Mouse (Mus musculus): ENCODE measurements at regions not wholly inside any gene's neighbourhood (a gene's known extent, or its start where the extent isn't known, plus 50 kb on each side); places are given as distances from the start of the nearest gene placed in this dataset.

DNA sequence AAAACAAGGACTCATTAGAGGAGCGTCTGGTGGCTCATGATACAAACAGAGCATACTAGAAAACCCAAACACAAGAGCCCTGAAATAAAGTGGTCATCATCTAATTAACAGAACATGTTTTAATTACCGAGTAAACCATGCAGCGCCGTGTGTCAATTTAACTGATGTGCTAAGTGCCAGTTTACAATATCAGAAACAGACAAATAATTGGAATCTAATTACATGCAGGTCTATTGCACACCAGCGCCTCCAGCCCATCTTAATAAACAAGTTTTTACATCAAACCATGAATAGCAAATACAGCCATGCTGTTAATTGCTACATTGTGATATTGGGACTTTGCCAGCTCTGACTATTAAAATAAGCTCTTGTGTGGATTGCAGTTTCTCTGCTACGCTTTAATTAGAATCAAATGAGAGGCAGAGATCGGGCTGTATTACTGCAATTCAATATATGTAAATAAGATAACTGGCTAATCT, 425.3 kb upstream of the Gm765 start:
- DNase-seq (ENCODE audit: inconsistent age in 2 of 2, low spot score in 1 of 2): no peak

DNA sequence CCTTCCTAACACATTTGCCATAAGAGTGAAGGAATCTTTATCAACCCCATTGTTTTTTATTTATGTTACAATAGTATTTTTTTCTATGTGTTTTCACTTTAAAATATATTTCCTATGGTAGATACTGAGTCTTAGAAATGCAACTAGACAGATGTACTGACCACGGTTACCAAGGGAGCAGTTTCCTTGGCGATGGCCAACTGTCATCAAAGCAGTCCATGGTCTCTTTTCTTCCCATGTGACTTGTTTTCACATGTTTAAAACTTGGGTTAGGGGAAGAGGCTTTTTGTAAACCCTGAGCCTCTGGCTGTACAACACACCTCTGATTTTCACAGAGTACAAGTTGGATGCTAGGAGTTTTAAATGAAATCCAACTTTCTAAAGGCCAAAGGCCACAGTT, 411.9 kb upstream of the Gm765 start:
- no peak for DNase-seq (ENCODE audit: inconsistent age in 2 of 2, low spot score in 1 of 2)

DNA sequence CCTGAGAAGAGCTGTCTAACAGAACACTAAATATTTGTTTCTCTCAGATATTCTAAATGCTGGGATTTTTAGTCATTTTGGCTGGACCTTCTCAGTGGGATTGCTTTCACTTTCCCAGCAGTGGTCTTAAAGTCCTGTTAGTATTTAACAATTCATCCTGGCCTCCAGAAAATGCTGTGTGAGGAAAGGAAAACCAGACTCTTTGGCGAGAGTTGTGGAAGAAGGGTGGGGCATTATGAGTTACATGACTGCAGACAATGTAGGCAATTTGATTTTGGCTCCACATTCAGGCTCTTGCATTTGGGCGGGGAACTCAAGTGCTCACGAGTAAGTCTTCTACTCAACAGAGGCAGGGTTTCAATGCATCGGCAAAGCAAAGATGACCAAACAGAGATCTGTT, 406.1 kb upstream of the Gm765 start:
- no peak for DNase-seq (ENCODE audit: inconsistent age in 2 of 2, low spot score in 1 of 2)

DNA sequence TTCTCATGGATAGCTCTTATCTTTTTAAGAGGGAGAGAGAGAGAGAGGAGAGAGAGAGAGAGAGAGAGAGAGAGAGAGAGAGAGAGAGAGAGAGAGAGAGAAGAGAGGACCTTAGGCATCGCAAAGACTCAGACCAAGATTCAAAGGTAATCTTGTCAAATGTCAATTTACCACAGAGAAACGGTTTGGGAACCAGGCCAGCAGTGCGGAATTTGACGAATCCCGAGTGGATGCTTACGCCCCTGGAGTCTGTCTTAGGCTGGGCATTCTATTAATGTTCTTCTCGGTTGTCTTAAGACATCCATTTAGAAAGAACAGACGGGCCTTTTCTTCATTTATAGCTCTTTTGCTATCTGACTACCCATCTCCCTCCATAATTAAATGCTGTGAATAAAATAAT, 404.4 kb upstream of the Gm765 start:
- DNase-seq (ENCODE audit: inconsistent age in 2 of 2, low spot score in 1 of 2): no peak

DNA sequence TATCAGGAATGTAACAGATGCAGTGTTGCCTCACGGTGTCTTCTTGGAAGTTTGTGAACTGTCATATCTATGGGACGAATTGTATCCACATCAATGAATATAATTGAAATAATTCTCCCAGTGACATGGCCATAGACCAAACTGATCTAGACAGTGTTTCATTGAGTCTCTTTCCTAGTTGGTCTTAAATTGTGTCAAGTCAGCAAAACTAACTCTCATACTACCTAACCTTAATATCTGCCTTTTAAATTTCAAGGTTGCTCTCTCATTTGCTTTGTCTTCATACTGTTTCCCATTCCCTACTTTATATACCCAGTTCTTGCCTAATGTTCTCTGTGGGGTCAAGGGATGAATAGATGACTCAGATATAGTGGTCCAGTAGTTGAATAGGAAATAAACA, 397.9 kb upstream of the Gm765 start:
- DNase-seq (ENCODE audit: inconsistent age in 2 of 2, low spot score in 1 of 2): no peak

DNA sequence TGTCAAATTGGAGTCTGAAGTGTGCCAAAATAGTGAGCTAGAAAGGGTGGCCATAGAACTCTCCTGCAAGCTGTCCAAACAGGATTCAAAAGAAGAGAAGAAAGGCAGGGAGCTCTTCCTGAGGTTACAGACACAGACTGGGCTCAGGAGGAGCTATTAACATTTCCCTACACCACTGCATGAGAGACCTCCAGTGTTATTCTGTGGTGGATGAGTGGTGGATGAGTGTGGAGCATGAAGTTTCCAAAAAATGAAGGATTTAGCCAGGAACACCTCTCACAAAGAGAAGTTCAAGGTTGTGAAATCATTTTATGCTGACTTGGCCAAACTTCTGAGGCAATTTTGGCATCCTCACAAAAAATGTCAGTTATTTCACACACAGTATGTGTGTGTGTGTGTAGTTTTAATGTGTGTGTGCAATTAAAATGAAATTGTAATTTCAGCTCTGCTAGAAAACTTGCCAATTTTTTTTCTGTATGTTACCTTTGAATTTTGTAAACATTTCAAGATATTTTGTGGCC, 388.5 kb upstream of the Gm765 start:
- DNase-seq (ENCODE audit: inconsistent age in 2 of 2, low spot score in 1 of 2): peak; percentile 7 to 53

DNA sequence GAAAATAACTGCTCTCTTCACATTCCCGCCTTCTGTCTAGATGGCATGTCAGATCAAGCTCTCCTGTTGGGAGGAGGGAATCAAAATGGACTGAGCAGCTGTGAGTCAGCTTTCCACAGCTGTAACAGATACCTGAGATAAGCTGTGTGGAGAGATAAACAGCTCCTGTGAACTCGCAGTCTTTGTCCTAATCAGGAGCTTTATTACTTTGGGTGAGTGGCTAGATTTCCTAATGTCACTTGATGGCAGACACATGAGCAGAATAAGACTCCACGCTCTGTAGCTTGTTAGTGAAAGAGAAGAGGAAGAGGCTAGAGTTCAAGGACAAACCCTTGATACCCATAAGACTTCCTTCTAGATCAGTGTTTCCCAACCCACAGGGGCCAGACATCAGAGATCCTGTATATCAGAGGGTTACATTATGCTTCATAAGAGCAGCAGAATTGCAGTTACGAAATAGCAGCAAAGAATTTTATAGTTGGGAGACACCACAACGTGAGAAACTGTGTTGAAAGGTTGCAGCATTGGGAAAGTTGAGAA, 384.1 kb upstream of the Gm765 start:
- DNase-seq (ENCODE audit: inconsistent age in 2 of 2, low spot score in 1 of 2): no peak

DNA sequence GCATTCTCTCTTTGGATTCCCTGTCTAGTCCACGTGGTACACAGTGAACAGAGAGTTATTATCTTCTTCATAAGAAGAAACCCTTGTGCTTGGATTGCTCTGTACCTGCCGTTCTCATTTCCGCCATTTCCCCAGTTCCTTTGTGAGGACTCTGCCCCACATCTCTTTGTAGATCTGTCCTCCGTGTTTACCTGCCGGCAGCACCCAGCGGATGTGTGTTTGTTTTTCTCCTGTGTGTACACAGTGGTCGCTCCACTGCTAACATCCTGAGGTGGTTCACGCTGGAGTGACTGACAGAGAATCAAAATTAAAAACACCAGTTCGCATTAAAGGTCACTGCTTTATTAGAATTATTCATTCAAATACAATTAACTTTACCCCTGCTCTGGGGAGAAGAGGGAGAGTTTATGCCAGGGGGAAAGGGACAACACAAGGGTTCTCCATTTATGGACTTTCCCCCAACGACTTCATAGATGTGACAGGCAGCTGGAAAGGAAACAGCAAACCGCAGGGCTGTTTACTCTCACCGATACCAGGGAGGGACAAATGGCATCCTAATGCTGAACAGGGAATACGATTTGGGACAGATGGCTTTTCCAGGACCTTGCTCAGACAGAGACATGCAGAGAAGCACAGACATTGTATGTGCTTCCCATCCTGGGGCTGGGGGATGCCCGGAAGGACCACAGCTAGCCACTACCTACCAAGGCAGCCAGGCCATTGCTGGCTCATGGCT, 362.5 kb upstream of the Gm765 start:
- DNase-seq (ENCODE audit: inconsistent age in 2 of 2, low spot score in 1 of 2): no peak

DNA sequence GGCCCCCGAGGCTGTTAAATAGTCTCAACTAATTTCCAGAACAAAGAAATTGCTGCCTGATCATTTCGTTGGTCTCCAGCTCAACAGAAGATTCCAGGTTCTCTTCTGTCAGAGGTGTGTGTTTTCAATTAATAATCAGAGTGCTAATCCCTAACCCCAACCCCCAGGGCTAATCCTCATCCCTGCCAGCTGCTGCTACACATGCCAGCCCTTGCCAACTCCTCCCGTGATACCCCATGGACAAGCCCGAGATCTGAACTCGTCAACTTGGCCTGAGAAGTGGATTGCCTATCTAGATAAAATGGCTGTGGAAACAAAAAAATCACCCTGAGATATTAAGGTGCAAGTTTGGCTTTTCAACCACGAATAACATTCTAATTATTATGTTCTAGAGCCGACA, 355.0 kb upstream of the Gm765 start:
- DNase-seq (ENCODE audit: inconsistent age in 2 of 2, low spot score in 1 of 2): no peak

DNA sequence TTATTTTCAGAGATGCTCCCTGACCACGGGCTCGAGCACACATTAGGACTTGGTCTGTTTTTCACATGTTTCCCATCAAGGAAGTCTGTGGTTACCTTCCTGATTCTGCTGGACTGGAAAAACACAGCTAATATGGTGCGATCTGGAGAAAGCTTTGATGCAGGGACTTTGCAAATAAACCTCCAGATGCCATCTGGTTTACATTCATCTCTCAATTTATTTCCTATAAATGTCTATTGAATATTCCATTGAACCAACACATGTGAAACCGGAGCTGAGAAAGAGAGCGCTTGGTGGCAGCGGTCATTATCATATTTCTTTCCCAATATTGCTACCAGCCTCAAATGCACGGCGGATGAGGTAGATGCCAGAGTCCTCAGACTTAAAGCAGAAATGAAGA, 350.9 kb upstream of the Gm765 start:
- DNase-seq (ENCODE audit: inconsistent age in 2 of 2, low spot score in 1 of 2): no peak

DNA sequence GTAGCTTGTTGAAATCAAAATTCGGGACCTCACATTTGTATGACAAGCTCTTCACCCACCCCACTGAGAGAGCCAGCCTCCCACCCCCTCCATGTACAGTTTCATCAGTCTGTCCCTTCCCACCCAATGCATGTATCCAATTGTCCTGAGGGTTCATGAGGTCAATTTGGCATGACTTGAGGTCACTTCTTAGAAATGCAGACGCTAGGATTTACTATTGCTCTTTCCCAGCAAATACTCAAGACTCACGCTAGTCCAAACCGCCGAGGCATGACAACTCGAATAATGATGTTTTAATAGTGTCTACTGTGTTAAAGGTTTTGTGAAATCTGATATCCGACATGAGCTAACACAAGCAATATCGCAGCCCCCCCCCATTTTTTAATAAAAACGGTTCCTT, 347.6 kb upstream of the Gm765 start:
- no peak for DNase-seq (ENCODE audit: inconsistent age in 2 of 2, low spot score in 1 of 2)

DNA sequence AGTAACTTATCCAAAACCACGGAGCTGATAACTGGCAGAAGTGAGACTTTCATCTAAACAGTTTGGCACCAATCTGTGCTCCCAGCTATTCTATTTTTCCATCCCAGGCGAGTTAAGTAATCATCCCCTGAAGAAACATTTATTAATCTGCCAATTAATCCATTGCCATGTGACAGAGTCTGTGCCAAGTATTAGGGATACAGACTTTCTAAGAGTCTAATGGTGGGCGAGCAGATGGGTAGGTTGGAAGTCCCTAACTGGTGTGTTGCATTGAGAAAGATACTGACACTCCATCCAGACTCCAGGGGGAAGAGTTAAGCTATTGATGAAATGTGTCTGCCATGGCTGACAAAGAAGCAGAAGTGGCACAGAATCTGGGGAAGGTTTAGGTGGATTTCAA, 346.8 kb upstream of the Gm765 start:
- no peak for DNase-seq (ENCODE audit: inconsistent age in 2 of 2, low spot score in 1 of 2)

DNA sequence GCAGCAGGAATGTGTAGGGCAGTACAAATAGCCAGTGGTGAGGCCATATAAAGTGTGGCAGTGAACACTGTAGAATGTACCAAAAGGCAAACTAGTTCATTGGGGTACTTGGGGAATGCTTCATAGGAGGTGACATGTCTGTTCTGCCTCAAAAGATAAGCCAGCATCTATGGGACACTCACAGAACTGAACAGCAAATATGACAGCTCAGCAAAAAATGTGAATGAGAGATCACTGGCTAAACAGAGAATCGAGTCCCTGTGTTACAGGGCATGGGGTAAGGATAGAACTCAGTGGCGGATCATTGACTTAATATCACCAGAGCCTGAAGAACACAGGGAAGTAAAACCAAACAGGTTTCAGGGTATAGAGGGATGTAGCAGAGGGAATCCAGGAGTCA, 346.1 kb upstream of the Gm765 start:
- DNase-seq (ENCODE audit: inconsistent age in 2 of 2, low spot score in 1 of 2): no peak

DNA sequence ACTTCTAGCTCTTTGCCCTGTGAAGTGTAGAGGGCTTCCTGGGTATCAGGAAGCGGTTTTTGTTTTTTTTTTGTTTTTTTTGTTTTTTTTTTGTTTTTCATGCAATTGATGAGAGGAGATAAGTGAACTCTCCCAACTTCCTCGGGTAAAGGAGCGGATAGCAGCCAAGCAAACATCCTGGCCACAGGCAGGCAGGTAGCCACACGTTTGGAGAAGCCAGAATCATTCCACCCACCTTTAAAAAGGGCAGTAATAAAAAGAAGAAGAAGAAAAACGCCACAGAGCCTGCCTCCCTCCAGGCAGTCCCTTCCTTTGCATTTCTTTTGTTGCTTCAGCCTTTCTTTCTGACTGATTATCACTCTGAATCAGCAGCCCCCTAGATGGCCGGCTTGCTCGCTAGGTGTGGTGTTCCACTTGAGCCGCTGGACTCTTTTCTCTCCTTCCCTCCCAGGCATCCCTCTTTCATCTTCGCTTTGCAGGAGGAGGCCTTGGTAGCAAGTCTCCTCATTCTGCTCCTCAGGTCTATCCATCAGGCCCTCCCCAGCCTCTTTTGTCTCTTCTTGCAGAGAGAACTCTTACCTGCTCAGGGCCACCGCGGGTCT, 323.9 kb upstream of the Gm765 start:
- no peak for DNase-seq (ENCODE audit: inconsistent age in 2 of 2, low spot score in 1 of 2)

DNA sequence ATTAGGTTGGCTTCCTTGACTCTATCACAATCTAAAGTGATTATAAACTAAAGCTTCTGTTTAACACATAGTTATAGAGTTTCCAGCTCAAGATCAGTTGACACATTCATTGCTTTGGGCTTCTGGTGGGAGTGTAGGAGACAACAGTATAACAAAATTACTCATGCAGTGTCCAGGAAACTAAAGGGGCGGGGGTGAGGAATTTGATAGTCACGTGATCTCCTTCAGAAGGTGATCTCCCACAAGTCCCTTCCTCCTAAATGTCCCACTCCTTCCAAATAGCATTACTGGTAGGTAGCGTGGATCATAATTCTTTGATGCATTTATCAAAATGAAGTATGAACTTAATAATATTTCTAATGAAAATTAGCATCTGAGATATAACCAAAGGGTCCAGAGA, 309.3 kb upstream of the Gm765 start:
- no peak for DNase-seq (ENCODE audit: inconsistent age in 2 of 2, low spot score in 1 of 2)

DNA sequence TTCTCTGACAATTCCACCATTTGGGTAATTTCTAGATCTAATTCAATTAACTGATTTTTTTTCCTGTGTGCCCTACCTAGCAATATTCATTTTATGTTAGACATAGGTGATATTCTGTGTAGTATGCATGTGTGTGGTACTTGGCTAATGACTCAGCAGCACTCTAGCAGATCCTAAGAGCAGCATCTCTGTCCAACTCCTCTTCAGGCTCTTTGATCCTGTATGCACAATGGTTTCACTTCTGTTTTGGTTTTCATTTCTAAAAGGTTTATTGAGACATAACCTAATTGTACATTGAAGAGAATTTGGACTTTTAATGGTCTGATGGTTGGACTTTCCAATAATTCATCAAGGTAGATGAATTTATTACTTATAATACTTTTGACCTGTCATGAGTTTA, 308.8 kb upstream of the Gm765 start:
- no peak for DNase-seq (ENCODE audit: inconsistent age in 2 of 2, low spot score in 1 of 2)

DNA sequence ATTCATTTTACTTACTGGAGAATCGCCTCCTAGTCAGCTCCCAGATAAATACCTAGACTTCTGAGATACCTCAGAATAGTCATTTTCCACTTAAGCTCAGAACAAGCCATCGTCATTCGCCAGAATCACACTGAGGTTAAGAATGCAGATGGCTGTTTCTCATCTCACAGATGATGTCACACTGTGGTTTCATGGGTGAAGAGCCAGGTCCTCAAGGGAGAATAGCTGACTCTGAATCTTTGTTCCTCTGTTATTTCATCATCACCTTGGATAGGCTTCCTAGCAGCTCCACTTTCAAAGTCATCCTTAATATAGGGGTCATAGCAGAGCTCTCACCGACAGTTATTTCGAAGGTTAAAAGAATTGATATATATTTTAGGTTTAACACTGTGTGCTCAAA, 297.8 kb upstream of the Gm765 start:
- DNase-seq (ENCODE audit: inconsistent age in 2 of 2, low spot score in 1 of 2): no peak

DNA sequence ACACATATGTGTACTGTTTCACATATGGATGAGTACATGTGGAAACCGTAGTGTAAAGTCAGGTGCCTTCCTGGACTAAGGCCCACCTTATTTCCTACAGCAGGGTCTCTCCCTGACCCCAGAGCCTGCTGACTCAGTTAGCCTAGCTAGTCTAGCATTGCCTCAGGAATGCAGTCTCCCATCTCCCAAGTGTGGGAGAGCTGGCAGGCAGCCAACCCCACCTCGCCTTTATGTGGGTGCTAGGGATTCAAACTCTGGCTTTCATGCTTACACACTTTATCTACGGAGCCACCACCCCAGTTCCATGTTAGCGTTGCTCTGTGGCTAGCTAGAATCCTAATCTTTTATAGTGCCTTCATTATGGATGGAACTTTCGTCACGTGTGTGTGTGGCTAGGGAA, 293.3 kb upstream of the Gm765 start:
- DNase-seq (ENCODE audit: inconsistent age in 2 of 2, low spot score in 1 of 2): no peak

DNA sequence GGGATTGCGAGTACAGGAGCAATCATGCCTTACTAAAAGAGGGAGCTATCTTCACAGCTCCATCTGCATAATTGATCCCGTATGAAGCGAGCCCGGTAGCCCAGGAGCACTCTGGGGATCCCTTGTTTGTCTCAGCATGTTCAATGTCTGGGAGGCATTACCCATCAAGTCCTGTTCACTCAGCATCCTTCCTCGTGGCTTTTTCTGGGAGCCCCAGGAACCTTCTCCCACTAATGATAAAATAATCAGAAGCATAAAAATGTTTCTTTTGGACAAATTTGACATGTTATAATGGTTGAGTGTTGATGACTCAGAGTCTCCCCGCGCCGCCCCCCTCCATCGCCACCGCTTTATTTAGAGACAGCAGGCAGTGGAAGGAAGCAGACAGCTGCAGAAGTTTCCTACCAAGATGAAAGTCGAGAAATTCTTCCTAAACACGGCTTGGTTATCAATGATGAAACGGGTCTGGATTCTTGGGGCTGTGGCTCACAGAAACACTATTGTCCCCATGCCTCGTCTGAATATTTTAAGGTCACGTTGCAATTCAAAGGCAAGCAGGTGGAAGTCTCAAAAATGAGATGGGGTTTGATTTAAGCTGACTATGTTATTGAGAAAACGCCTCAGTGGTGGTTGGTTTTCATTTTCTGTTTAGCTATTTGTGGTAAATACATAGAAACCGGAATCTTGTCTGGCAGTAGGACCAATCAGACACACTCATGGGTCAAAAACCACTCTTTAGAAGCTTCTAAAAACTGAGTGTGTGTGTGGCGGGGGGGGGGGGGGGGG, 289.9 kb upstream of the Gm765 start:
- DNase-seq (ENCODE audit: inconsistent age in 2 of 2, low spot score in 1 of 2): no peak

DNA sequence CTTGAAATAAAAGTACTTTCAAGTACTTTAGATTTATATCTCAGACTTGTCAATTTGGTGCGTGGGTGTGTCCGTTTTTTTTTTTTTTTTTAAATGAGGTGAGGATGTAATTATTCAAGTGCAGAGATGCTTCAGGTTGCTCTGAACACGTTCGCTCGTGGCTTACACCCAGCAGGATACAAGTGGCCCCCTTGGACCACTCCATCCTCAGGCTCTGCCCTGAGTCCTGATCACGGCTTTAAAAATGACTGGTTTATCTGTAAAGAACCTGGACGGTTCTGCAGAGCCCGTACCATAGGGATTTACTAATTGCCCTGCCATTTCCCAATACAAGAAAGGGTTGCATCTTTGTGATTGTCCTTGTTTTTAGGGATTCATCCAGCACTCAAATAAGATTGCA, 288.7 kb upstream of the Gm765 start:
- DNase-seq (ENCODE audit: inconsistent age in 2 of 2, low spot score in 1 of 2): no peak

DNA sequence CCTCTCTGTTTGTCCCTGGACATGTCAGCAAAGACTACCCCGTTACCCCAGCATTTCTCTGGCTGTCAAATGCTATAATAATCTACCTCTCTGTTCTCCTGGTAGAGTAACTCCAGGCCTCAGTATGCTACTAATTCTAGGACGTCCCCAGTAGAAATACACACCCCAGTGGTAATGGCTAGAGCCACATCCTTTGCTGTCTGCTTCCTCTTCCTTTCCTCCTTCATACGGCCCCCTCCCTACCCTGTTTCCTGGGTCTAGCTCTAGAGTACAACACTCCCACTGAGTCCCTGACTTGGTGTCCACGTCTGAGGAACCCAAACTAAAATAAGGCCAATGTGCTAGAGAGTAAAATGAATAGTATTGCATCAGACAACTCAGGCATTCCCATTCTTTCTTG, 287.1 kb upstream of the Gm765 start:
- DNase-seq (ENCODE audit: inconsistent age in 2 of 2, low spot score in 1 of 2): no peak

DNA sequence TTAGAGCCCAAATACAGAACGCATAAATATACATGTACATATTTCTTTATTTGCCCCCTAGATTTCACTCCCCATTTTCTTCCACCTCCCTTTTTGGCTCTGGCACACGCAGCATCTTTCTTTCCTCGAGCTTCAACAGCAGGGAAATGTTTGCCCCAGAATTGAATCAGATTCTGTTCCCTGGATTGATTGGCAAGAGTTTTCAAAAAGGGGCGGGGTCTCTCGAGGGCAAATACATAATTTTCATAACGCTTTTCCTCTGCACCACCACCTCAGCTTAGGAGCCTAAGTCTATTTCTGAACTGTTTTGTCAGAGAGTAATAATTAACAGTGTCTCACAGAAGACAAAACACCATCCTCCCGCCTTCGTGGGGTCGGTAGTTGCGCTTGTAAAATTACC, 283.9 kb upstream of the Gm765 start:
- DNase-seq (ENCODE audit: inconsistent age in 2 of 2, low spot score in 1 of 2): no peak
